Mouse (Mus musculus): ENCODE results near the gene Ccdc50.
A peak's percentile ranks its signal among the peaks of the same experiment; 100 is the strongest.

The Ccdc50 gene

GRCm38 (mm10) chr16:27395251-27396037 lies 6.8 kb downstream of the Ccdc50 start:
- no peak for DNase-seq (ENCODE audit: low spot score)

DNA sequence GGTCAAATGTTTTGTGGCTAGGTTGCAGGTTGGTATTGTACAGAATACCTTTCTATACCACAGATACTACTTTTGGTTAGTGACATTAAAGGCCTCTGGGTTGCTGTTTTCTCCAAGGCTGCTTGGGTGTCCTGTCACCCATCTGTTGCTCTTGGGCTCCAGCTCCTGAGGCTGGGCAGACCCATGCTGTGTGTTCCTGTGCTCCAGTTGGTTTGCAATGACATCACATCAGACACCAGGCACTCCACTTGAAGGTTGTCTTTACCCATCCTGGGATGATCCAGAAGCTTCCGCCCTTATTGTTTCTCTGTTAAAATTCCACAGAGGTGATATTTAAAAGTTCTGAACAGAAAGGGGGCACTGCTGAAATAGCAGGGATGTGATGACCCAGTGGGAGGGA lies 8.3 kb downstream of the Ccdc50 start:
- DNase-seq (ENCODE audit: low spot score) = no peak

GRCm38 (mm10) chr16:27399026-27399718 lies 10.5 kb downstream of the Ccdc50 start:
- no peak for DNase-seq (ENCODE audit: low spot score)

DNA sequence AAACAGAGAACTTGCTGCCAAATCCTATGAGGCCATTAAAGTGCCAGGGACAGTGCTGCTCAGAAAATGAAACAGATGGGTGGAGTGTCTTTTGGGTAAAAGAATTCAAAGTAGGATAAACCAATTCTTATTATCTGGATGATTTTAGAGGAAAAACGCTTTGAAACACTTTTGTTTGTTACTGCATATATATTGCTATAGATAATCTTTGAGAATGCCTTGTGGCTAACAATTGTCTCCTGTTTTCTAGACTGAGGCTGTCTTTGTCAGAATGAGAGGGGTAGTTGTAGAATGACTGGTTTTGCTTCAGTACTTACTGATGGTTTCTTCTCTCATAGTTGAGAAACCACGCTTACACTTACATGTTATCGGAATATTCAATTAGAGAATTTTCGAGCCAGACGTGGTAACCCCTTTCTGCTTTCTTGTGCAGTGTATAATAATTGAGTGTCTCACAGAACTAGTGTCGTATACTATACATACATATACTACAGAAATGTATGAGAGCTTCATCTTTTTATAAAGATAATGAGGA lies 11.1 kb downstream of the Ccdc50 start:
- DNase-seq (ENCODE audit: low spot score) = no peak

DNA sequence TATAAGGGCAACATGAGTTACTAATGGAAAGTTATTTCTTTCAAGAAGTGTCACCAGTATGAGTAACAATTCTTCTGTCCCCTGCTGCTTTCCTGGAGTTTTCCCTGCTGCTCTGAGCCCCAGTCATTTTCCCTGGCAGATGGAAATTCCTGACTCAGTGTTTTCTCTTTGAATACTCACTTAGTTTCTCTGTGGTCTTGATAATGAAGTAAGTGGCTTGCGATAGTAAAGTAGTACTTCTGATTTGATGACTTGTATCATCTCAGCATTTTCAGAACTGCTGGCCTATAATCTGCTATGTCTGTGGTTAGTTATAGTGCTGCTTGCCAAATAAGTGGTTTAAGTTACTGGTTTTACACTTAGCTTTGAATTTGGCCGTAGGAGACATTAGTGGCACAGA lies 12.9 kb downstream of the Ccdc50 start:
- DNase-seq (ENCODE audit: low spot score) = no peak

DNA sequence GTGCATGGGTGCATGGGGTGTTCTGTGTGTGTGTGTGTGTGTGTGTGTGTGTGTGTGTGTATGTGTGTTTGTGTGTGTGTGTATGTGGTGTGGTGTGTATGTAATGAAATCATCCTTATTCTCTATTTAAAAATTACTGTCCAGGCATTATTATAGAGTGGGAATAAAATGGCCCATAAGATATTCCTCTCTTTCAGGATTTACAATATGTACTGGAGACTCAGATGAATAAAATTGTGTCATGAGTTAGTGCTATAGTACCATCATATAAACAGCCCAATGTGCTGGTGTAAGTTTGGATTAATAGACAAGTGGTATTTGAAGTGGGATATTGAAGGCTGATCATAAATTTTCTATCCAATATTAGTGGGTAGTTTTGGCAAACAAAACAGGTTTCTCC lies 15.4 kb downstream of the Ccdc50 start:
- DNase-seq (ENCODE audit: low spot score) = no peak

GRCm38 (mm10) chr16:27416937-27417584 lies 28.4 kb downstream of the Ccdc50 start:
- no peak for DNase-seq (ENCODE audit: low spot score)

DNA sequence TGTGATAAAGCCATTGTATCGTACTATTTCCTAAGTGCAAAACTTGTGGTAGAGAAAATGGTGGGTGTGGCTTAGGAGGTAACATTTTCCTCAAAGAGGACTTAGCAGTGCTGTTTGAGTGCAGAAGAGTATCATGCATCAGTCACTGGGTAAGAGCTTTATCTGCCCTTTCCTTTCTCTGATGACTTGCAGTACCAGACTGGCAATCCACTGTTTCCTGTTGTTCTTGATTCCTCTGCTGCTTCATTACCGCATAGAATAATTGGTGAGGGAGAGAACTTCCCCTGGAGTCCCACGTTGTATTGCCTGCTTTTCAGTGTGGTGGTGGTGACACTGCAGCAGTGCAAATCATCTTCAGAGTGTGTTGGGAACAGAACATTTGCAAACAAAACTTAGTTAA lies 29.0 kb downstream of the Ccdc50 start:
- DNase-seq (ENCODE audit: low spot score) = no peak

- DNase-seq (ENCODE audit: low spot score) = no peak
These were observed 32.3 kb downstream of the Ccdc50 start for GRCm38 (mm10) chr16:27420982-27421381.

DNA sequence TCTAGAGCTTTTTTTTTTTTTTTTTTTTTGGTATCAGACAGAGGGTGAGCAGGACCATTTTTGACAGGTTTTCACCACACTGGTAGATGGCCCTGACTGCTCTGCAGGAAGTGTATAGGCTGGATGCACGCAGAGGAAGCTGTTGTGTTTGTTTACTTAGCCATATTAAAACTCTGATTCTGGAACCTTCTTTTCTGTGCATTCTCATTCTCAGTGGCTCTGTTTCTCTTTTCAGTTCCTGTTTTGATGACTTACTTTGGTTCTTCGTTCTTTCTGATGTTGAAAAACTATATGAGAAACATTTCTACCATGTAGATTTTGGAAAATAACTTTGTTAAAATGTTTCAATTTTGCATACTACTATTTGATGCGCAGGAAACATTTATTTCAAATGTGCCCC lies 46.4 kb downstream of the Ccdc50 start:
- no peak for DNase-seq (ENCODE audit: low spot score)

GRCm38 (mm10) chr16:27443941-27444340 lies 55.3 kb downstream of the Ccdc50 start:
- no peak for DNase-seq (ENCODE audit: low spot score)

GRCm38 (mm10) chr16:27449360-27449759 lies 60.7 kb downstream of the Ccdc50 start:
- DNase-seq (ENCODE audit: low spot score) = no peak

DNA sequence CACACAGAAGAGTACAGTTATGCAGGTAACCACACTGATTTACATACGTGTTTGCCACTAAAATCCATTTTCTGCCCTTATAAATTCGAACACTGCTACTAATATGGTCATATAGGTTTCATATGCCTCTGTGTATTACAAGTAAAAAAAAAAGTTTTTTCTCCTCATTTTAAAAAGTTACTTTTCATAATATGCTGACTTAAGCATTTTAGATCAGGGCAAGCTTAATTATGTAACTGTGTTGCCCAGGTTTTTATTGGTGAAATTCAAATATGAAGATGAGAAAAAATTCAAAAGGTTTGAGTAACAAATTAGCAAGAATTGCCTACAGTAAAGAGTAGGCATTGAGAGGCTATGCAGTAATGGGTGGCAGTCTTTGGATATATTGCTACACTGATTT lies 62.0 kb downstream of the Ccdc50 start:
- DNase-seq (ENCODE audit: low spot score) = no peak

DNA sequence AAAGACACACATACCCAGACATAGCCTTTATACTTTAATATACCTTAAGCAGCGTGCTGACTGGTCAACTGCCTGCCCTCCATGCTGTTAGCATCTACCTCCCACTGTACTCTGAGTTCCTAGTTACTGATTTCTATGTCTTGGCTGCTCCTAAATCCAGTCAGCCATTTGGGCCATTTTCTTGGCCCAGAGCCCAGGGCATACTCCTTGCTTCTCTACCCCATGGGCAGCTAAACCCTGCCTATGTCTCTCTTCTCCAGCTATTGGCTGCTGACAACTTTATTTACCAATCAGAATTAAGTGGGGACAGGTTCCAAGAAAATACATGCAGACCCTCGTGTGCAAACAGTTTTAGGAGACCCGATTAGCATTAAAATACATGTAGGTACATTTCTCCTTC lies 64.7 kb downstream of the Ccdc50 start:
- DNase-seq (ENCODE audit: low spot score) = no peak

- DNase-seq (ENCODE audit: low spot score) = no peak
These were observed 65.2 kb downstream of the Ccdc50 start for GRCm38 (mm10) chr16:27453823-27454222.

GRCm38 (mm10) chr16:27457273-27457672 lies 68.6 kb downstream of the Ccdc50 start:
- peak; percentile 65 for DNase-seq (ENCODE audit: low spot score)

GRCm38 (mm10) chr16:27468731-27469130 lies 80.1 kb downstream of the Ccdc50 start:
- DNase-seq (ENCODE audit: low spot score) = no peak

DNA sequence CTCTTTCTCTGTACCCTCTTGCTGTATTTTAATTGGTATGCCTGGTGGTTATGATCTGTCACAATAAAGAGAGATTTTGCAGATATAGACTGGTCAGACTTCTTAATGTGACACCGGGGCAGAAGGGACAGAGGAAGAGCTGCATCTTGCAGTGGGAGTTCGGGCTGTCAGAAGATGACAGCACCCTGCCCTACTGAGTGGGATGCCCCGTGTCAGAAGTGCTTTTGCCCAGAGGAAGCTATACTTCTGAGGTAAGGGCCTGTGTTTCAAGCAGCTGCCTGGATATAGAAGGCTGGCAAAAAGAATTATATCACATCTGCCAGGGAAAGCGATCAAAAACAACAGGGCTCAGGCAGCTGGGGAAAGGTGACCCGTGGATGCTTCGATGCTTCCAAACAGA lies 82.7 kb downstream of the Ccdc50 start:
- DNase-seq (ENCODE audit: low spot score) = no peak

DNA sequence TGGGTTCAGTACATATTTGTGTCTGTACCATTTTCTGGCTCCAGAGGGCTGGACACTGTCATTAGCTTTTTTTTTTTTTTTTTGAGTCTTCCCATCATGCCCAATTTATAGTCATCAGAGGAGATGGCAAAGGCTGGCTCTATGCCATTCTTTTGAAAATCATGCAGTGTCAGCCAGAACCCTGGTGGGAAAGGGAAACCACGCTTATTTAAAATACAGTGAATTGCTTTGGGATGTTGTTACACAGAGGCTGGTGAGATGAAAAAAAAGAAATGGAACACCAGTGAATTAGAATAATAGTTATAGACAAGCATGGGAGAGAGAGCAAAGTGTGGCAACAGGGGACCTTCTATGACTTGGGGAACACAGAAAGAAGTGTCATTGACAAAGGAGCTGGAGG lies 95.2 kb downstream of the Ccdc50 start:
- no peak for DNase-seq (ENCODE audit: low spot score)

Data from lung, postnatal 25 days (tissue).